Comparison of ENCODE assay signal across 11 mouse cellular contexts in the genomic region with DNA sequence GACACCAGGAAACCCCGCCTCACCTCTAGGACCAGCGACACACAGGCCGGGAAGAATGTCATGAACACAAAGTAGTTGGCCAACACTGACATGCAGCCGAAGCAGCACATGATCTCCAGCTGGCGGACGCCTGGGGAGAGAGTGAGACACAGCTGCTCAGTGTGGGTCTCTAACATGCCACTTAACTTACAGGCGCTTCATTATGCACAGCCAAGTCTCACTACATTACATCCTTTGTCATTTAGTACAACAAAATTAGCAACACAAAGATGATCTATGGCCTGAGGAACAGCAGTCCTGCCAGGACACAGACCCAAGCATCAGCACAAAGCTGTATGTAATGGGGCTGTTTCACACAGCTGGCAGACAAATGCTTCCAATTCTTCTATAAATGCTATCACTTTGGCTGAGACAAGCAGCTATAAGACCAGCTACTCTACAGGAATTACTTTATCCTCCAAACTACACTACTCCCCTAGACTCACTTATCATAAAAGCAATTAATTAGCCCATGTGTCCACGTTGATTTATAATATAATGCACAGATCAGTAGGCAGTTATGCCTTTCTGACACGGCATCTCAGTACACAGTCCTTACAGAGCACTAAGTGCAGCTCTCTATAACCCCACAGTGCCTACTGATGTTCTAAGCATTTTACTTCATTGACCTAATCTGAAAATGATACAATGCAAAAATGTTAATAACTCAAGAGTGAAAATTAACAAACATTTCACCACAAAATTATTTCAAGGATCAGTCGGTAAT. TPM values are rescaled to one million over a fixed set of nuclear protein-coding genes. Genes with fewer than 3 reads are reported as not detected.
A peak's percentile ranks its signal among the peaks of the same experiment; 100 is the strongest.
DNase-seq lines count a peak whose midpoint lies in the region; ATAC-seq and TF ChIP-seq lines count a peak whose summit lies in the region.
"Had no signal": no experiment of that assay in that cellular context is flagged by ENCODE, and none has a peak within 500 bp of the region (broad histone marks: within the 10 kb centered on the region; RNA-seq: fewer than 3 reads in every experiment).

No protein-coding gene starts in this region.

- peak; percentile 81; the same call in 1 of the 2 replicates for ATAC-seq in hindbrain, embryonic 13.5 days (ENCODE audit: low FRiP score)
- ATAC-seq: CD4-positive, CD25-positive, alpha-beta regulatory T cell, adult 4 months had no signal

- WGBS in heart, adult 2 months = 62% methylated on average over 10 of the region's 10 CpGs
- 88% methylated on average over 10 of the region's 10 CpGs for WGBS in heart, embryonic 10.5 days
- WGBS in hindbrain, embryonic 13.5 days = 33% methylated on average over 10 of the region's 10 CpGs

- intact Hi-C loops in heart, adult 2 months (cut with DNase I) = no loop called here

- no peak overlapping the region for H3K4me3 ChIP-seq in heart, adult 2 months
- no peak overlapping the region for H3K4me3 ChIP-seq in heart, embryonic 10.5 days
- H3K4me3 ChIP-seq in hindbrain, embryonic 13.5 days = no peak overlapping the region

- peaks cover 5% of the 10 kb centered on the region for H3K36me3 ChIP-seq in heart, adult 2 months (ENCODE audit: control insufficient read depth, insufficient read depth, low read length)
- H3K36me3 ChIP-seq in heart, embryonic 10.5 days = peaks cover 98% of the 10 kb centered on the region
- peaks cover 94% of the 10 kb centered on the region for H3K36me3 ChIP-seq in hindbrain, embryonic 13.5 days

- TF ChIP-seq CTCF in heart, adult 2 months (IDR thresholded peaks at IDR 0.05) = no peak

- peak; percentile 24 to 25 for DNase-seq in heart, adult 2 months
- DNase-seq in heart, embryonic 10.5 days (ENCODE audit: low spot score) = no peak
- DNase-seq in retina, postnatal 1 day = peak; percentile 52
- no peak for DNase-seq in retina, embryonic 14.5 days (ENCODE audit: low spot score)
- no peak for DNase-seq in ovary, postnatal 36 days (ENCODE audit: low spot score)
- DNase-seq in urinary bladder, adult 2 months (ENCODE audit: low spot score) = no peak
- no peak for DNase-seq in spleen, postnatal 10 days (ENCODE audit: low spot score in 2 of 2)
- DNase-seq: adrenal gland, adult 2 months; kidney, postnatal 25 days had no signal

- no peaks in the 10 kb centered on the region for H3K27me3 ChIP-seq in heart, adult 2 months (ENCODE audit: control insufficient read depth, insufficient read depth, low read length)
- H3K27me3 ChIP-seq in heart, embryonic 10.5 days (ENCODE audit: insufficient read depth, poor library complexity, severe bottlenecking) = no peaks in the 10 kb centered on the region
- no peaks in the 10 kb centered on the region for H3K27me3 ChIP-seq in hindbrain, embryonic 13.5 days

- no peak overlapping the region for H3K4me2 ChIP-seq in hindbrain, embryonic 13.5 days

- no peaks in the 10 kb centered on the region for H3K4me1 ChIP-seq in heart, adult 2 months (ENCODE audit: control insufficient read depth, insufficient read depth, low read length)
- no peaks in the 10 kb centered on the region for H3K4me1 ChIP-seq in heart, embryonic 10.5 days
- H3K4me1 ChIP-seq in hindbrain, embryonic 13.5 days (replicated peaks) = peaks cover 12% of the 10 kb centered on the region

- H3K9ac ChIP-seq in heart, adult 2 months (ENCODE audit: low read depth, low read length) = no peak overlapping the region
- H3K9ac ChIP-seq in hindbrain, embryonic 13.5 days = no peak overlapping the region

- no peaks in the 10 kb centered on the region for H3K9me3 ChIP-seq in heart, embryonic 10.5 days
- no peaks in the 10 kb centered on the region for H3K9me3 ChIP-seq in hindbrain, embryonic 13.5 days

- no peak overlapping the region for H3K27ac ChIP-seq in heart, adult 2 months
- H3K27ac ChIP-seq in heart, embryonic 10.5 days = no peak overlapping the region
- H3K27ac ChIP-seq in hindbrain, embryonic 13.5 days = peak overlapping the region; percentile 35; the same call in 1 of the 2 replicates

- no peak for TF ChIP-seq EP300 in heart, adult 2 months (IDR thresholded peaks at IDR 0.05; ENCODE audit: insufficient read depth, low read depth, low read length)

- no peaks in the 10 kb centered on the region for H3K79me2 ChIP-seq in heart, adult 2 months (replicated peaks; ENCODE audit: control insufficient read depth, insufficient read depth, low read length)

- TF ChIP-seq POLR2A in heart, adult 2 months (IDR thresholded peaks at IDR 0.05; ENCODE audit: insufficient read depth, low read depth, low read length) = no peak

RNA-seq across cellular contexts. Expression of a gene that starts 10.5 kb away (rescaled TPM):
- total RNA-seq in heart, adult 2 months (2021) = 10 to 100 TPM in 1 of 2 experiments, 1 to 10 TPM in 1; 8.4 to 10.0 TPM
- polyA plus RNA-seq in heart, adult 2 months (2012; rRNA removed) = 2.7 and 4.6 TPM in 2 replicates
- polyA plus RNA-seq in heart, embryonic 10.5 days (2016; fragmentation: Nextera tagmentation; extraction: Ambion mirVana) = 72.0 and 75.7 TPM in 2 replicates
- polyA plus RNA-seq in hindbrain, embryonic 13.5 days (2015; fragmentation: Nextera tagmentation; extraction: Ambion mirVana) = 158 and 160 TPM in 2 replicates
- polyA plus RNA-seq in urinary bladder, adult 2 months (2012; rRNA removed) = 16.6 and 20.4 TPM in 2 replicates

Comparison
In these comparisons a context has a peak if more than half of its experiments do, and no peak if none do; other contexts are left out.
1. DNase-seq: peak in heart, adult 2 months (2 of 2) and retina, postnatal 1 day (single experiment); none in heart, embryonic 10.5 days (single experiment), retina, embryonic 14.5 days (single experiment), ovary, postnatal 36 days (single experiment), urinary bladder, adult 2 months (single experiment) and spleen, postnatal 10 days (0 of 2).